Mouse (Mus musculus): Measurements from ENCODE around the gene As3mt.
"Not testable (repeated sequence)": the region's sequence is repeated elsewhere in the genome, so short reads cannot be mapped to it uniquely, and the experiment has no call there.

As3mt gene

GRCm38 (mm10) chr19:46701156-46701555 lies 6.1 kb upstream of the As3mt start:
- no peak for DNase-seq

GRCm38 (mm10) chr19:46705779-46706495 lies 1.3 kb upstream of the As3mt start:
- DNase-seq, result peak; percentile 15 to 23

DNA sequence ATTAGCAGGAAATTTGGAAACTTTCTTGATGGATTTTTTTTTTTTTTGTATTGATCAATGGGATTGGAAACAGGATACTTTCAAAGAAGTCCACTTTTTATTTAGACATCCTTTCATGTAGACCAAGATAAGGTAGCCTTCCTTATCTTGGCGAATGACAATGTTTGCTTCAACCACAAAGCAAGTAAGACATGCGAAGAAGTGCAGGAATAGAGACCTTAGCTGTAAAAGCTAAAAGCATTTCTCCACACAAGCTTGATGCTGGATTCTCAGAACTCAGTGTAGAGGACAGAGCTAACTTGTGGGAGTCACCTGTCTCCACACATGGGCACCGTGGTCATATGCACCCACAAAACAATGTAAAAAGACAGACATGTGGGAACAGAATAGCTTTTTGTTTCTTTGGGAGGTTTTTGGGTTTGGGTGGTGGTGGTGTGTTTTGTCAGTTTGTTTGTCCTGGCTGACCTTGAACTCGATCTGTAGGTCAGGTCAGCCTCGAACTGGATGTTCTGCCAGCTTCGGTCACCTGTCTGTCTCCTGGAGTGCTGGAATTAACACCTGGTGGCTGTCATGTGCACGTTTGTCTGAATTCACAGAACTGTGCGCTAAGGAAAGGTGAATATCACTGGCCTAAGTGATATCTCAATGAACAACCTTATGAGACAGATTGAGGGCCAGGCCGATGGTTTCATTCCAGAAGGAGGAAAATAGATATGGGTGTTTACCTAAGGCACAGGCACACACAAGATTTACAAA lies 540 bp upstream of the As3mt start:
- DNase-seq, result no peak

- DNase-seq, result no peak
Measured at GRCm38 (mm10) chr19:46710614-46711013, 3.4 kb downstream of the As3mt start.

GRCm38 (mm10) chr19:46714234-46714633 lies 7.0 kb downstream of the As3mt start:
- no peak for DNase-seq

GRCm38 (mm10) chr19:46715016-46715415 lies 7.8 kb downstream of the As3mt start:
- no peak for DNase-seq

GRCm38 (mm10) chr19:46718150-46718549 lies 10.9 kb downstream of the As3mt start:
- no peak for DNase-seq

GRCm38 (mm10) chr19:46724411-46724810 lies 17.2 kb downstream of the As3mt start:
- no peak for DNase-seq

DNA sequence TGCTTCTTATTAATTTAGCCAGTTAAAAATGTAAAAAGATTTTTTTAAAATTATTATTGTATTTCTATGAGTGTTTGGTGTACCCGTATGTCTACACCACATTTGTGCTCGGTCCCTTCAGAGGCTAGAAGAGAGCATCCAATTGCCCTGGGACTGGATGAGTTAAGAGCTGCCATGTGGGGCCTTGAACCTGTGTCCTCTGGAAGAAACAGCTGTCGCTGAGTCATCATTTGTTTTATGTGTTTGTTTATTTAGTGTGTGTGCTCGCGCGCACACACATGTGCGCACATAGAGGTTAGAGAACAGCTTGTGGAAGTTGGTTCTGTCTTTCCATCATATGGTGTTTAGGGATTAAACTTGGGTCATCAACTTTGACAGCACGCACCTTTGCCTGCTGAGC lies 18.9 kb downstream of the As3mt start:
- DNase-seq, result no peak

GRCm38 (mm10) chr19:46727140-46727736 lies 20.0 kb downstream of the As3mt start:
- no peak for DNase-seq

DNA sequence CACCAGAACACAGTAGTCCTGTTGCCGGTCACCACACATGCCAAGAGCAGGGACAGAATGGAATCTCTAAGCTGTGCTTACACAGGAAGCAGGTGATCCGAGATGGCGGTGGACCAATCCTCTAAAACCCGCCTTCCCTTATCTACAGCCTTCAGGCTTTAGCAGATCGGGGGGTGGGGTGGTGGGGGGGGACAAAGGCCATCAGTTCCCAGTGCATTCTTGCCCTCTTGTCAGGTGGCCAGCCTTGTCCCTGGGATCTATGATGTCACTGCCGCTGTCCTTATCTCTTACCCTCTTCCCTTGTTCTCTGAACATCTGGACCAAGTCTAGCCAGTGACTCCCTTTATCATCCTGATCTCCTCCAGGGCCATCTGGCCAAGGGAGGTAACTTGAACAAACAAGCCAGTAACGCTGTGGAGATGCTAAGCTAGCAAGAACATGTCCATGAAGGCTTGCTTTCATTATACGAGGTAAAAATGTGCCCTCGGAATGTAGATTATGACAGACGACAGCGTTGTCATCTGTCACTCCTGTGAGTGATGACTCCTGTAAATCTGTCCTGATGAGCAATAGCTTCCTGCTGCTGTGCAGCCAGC lies 20.8 kb downstream of the As3mt start:
- DNase-seq, result no peak

DNA sequence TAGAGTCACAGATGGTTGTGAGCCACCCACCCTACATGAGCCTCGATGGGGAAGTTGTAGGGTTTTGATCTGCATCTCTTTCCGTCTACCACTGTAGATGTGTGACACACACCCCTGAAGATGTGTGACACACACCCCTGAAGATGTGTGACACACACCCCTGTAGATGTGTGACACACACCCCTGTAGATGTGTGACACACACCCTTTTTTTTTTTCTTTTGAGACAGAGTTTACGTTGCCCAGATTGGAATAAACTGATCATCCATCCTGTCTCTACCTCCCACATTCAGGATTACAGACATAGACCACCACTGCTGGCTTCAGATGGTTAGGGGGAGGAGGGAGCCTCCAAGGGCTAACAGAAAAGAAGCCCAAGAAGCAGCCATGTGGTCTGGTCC lies 21.7 kb downstream of the As3mt start:
- DNase-seq, result no peak

DNA sequence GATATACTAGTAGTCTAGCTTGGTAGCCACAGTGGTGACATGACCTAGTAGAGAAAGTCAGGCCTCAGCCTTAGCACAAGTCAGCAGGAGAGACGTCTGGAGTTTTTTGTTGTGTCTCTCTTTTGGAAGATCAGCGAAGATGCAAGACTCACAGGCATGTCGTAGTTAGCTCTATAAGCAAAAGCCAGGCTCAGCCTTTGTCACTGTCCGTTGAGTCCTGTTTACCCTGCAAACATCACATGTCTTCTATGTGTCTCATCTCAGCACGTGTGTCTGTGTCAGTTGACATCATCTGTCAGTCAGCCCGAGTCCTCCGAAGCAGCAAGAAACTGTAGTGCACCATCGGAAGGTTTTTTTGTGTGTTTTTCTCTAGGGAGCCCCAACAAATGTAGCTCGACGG lies 24.1 kb downstream of the As3mt start:
- no peak for DNase-seq

DNA sequence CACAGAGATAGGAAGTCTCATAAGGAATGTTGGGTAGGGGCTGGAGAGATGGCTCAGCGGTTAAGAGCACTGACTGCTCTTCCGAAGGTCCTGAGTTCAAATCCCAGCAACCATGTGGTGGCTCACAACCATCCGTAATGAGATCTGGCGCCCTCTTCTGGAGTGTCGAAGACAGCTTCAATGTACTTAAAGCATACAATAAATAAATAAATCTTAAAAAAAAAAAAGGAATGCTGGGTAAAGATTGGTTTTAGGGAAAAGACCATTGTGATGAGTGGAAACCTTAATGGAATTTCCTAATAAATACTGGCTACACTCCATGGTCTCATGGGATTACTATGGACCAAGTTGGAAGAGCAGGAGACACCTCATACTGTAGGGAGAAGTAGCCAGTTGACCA lies 25.4 kb downstream of the As3mt start:
- DNase-seq, result not testable (repeated sequence)

GRCm38 (mm10) chr19:46733626-46734025 lies 26.4 kb downstream of the As3mt start:
- DNase-seq, result no peak

- no peak for DNase-seq
Measured at GRCm38 (mm10) chr19:46735241-46735640, 28.0 kb downstream of the As3mt start.

- DNase-seq, result peak; percentile 32 to 59
Measured at GRCm38 (mm10) chr19:46737106-46737505, 29.8 kb downstream of the As3mt start.

DNA sequence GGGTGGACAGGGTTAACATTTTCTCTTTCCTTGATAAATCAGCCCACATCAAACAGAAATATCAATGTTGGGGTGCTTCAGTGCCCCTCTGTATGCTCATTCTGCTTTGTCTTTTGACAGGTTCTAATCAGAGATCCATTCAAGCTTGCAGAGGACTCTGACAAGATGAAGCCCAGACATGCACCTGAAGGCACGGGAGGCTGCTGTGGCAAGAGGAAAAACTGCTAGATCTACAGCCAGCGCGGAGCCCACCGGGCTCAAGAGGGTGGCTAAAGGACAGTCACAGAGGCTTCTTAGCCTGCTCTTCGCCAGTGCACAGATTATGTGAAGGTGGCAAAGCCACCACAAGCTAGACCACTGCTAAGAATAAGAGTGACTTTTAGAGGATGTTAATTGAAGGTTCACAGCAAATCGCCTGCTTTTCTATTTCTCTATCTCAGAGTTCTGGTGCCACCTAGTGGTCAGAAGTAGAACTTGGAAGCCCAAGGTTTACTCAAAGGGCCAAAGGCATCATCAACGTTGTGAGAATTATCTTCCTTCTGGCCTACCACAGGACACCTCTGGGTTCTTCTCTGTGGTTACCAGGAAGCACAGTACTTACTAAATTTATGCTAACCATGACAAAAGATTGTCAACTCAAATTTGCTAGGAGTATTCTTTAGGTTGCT lies 33.2 kb downstream of the As3mt start:
- DNase-seq, result peak; percentile 37 to 51

DNA sequence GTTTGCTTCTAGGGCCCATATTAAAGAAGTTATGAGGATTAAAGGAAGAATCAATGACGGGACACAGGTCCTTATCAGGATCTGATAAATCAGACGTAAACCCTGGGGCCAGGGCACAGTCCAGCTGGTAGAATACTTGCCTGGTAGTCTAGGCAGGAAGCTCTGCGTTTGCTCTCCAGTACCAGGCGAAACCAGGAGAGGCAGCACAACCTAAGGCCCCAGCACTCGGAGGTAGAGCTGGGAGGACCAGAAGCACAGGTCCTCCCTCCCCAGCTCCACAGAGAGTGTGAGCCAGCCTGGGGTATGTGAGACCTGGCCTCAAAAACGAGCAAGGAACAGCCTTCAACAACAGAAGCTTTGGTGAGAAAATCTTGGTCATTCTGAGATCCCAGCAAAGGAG lies 34.3 kb downstream of the As3mt start:
- DNase-seq, result no peak

DNA sequence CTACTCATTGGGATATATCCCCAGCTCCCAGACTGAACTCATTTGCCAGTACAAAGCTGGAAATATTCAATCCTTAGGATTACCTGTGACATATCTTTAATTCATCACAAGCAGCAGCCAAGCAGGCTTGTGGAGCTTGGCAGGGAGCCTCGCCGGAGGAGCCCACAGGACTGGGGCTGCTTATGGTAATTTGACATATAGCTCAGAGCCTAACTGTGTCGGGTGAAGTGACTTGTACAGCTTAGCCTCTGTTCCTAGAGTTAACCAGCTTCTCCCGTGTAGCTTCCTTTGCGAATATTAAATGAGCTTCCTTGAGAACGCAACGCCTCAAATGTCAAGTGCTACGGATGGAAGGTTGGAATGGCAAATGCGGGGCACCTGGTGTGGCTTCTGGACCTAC lies 37.4 kb downstream of the As3mt start:
- no peak for DNase-seq

- no peak for DNase-seq
Measured at GRCm38 (mm10) chr19:46747799-46748198, 40.5 kb downstream of the As3mt start.

DNA sequence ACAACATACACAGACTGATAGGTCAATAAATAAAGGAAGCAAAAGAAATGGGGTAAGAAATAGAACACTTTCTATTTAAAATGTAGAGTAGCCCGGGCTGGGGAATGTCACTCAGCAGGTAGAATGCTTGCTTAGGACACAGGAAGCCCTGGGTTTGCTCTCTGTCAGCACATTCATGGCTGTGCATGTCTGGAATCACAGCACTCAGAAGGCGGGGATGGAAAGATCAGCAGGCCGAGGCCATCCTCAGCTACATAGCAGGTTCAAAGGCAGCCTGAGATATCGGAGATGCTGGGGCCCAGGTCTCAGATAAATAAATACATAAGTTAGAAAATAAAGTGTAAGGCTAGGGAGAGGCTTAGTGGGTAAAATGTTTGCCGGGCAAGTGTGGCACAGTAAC lies 45.0 kb downstream of the As3mt start:
- no peak for DNase-seq

DNA sequence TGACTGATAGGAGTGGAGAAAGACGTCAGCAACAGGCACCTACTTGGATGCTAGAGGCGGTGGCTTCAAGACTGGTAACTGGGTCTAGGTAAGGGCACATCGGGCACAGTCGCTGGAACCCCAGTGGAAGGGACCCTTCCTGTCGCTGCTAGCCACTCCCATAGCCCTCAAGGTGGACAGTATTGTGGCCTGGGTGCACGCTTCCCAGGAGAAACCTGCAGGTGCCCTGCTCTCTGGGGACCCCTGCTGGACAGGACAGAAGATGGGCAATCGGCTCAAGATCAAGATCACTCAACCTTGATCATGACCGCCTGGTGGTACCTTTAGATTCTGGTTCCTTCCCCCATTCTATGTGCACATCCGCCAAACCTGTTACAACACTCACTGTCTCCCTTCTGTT lies 47.8 kb downstream of the As3mt start:
- peak; percentile 42 to 44 for DNase-seq
